Mouse (Mus musculus) left cerebral cortex, postnatal 4 days (tissue): ENCODE results near the gene Prss43. TPM values are rescaled to one million over a fixed set of nuclear protein-coding genes. Genes with fewer than 3 reads are reported as not detected.

Experiments used
- total RNA-seq, 2 experiments: library from RNA; stranded (reverse); gene quantifications; 2 replicates each; pipeline ENCODE4 v1.2.3; 2021

The Prss43 gene
- total RNA-seq, 2 experiments from 2014 or later, result not detected

Other genes with a start within 250 kb of the Prss43 start
- 1 to 10 TPM; 5.9 to 8.6 TPM for gene Nradd, start 202.2 kb upstream of the Prss43 start, total RNA-seq
- gene Nbeal2, start 172.5 kb upstream of the Prss43 start, total RNA-seq, result 10 to 100 TPM; 13.0 to 14.6 TPM
- gene Ccdc12, start 170.2 kb upstream of the Prss43 start, total RNA-seq, result 10 to 100 TPM; 43.1 to 46.6 TPM
- 1 to 10 TPM in 1 of 2 experiments, under 1 TPM in 1; 0.87 to 1.1 TPM for gene Myl3, start 84.8 kb upstream of the Prss43 start, total RNA-seq
- gene Pth1r, start 79.5 kb upstream of the Prss43 start, total RNA-seq, result 10 to 100 TPM; 11.2 to 11.6 TPM
- not detected for gene Prss42, start 28.5 kb upstream of the Prss43 start, total RNA-seq
- gene Prss44, start 12.7 kb upstream of the Prss43 start, total RNA-seq, result not detected
- under 1 TPM in 1 of 2 experiments, not detected in 1; 0.52 TPM for gene Prss45, start 7.9 kb downstream of the Prss43 start, total RNA-seq
- gene Prss46, start 17.8 kb downstream of the Prss43 start, total RNA-seq, result not detected
- not detected for gene Prss50, start 31.3 kb downstream of the Prss43 start, total RNA-seq
- gene Als2cl, start 53.2 kb downstream of the Prss43 start, total RNA-seq, result 1 to 10 TPM; 4.4 to 5.9 TPM
- gene Tmie, start 53.4 kb downstream of the Prss43 start, total RNA-seq, result 1 to 10 TPM; 2.8 to 3.4 TPM
- gene Fam240a, start 90.2 kb downstream of the Prss43 start, total RNA-seq, result not detected
- under 1 TPM in 1 of 2 experiments, not detected in 1; 0.54 TPM for gene Tdgf1, start 119.5 kb downstream of the Prss43 start, total RNA-seq
- under 1 TPM; 0.46 to 0.48 TPM for gene Lrrc2, start 124.9 kb downstream of the Prss43 start, total RNA-seq
- under 1 TPM; 0.28 to 0.48 TPM for gene Rtp3, start 163.9 kb downstream of the Prss43 start, total RNA-seq
- gene Ltf, start 192.6 kb downstream of the Prss43 start, total RNA-seq, result 1 to 10 TPM in 1 of 2 experiments, under 1 TPM in 1; 0.91 to 1.7 TPM
- under 1 TPM; 0.48 to 0.98 TPM for gene Ccrl2, start 230.8 kb downstream of the Prss43 start, total RNA-seq